Mouse (Mus musculus) megakaryocyte, embryonic 14.5 days (primary cell): ENCODE data around the gene B9d1. TPM values are rescaled to one million over a fixed set of nuclear protein-coding genes. Genes with fewer than 3 reads are reported as not detected.

ENCODE experiments used
- H3K27me3 ChIP-seq: replicated peaks from 2 replicates; pipeline ENCODE3; 2012; ENCODE audit warnings: inconsistent platforms
- H3K36me3 ChIP-seq: replicated peaks from 2 replicates; pipeline ENCODE3; 2012; ENCODE audit warnings: low read length, inconsistent platforms, mixed read lengths
- H3K4me1 ChIP-seq: 2 replicates; pipeline ENCODE4 v1.6.1; 2012; ENCODE audit warnings: inconsistent platforms
- H3K4me3 ChIP-seq: replicated peaks from 2 replicates; pipeline ENCODE3; 2012; ENCODE audit warnings: moderate library complexity, mild to moderate bottlenecking, inconsistent platforms
- H3K9me3 ChIP-seq: 2 replicates; pipeline ENCODE4 v1.6.1; 2012; ENCODE audit warnings: inconsistent platforms
- FLI1 ChIP-seq: IDR thresholded peaks from 2 replicates; pipeline ENCODE4 v1.6.1; 2012; ENCODE audit warnings: low read length, inconsistent platforms, mixed read lengths
- GATA1 ChIP-seq: IDR thresholded peaks from 3 replicates; pipeline ENCODE4 v1.6.1; 2012; ENCODE audit warnings: mixed read lengths, low read length, inconsistent platforms, borderline replicate concordance
- polyA plus RNA-seq: library from polyadenylated mRNA; stranded (reverse); fragments of >175 nt; gene quantifications from 2 replicates; pipeline ENCODE4 v1.2.3, GENCODE M21; 2012; ENCODE audit warnings: low replicate concordance; ENCODE audit not compliant: insufficient read depth

The B9d1 gene
- polyA plus RNA-seq, 1 experiment: 4.7 TPM

- no peaks in the 10 kb centered on the region for H3K9me3 ChIP-seq
- no peak for TF ChIP-seq GATA1
- no peaks in the 10 kb centered on the region for H3K36me3 ChIP-seq
- H3K4me1 ChIP-seq: no peaks in the 10 kb centered on the region
- H3K4me3 ChIP-seq: no peak overlapping the region
- peaks cover 73% of the 10 kb centered on the region for H3K27me3 ChIP-seq
Observed at GRCm38 (mm10) chr11:61481239-61482090, 23.5 kb upstream of the B9d1 start.

GRCm38 (mm10) chr11:61483226-61483845 lies 21.6 kb upstream of the B9d1 start:
- Histone ChIP-seq H3K9me3 (no peaks in the 10 kb centered on the region), H3K27me3 (peaks cover 72% of the 10 kb centered on the region), H3K4me1 (no peaks in the 10 kb centered on the region), H3K36me3 (peaks cover 8% of the 10 kb centered on the region), H3K4me3 (no peak overlapping the region)
- TF ChIP-seq FLI1: no peak
- TF ChIP-seq GATA1: no peak

- Histone ChIP-seq H3K27me3 (peaks cover 70% of the 10 kb centered on the region), H3K36me3 (peaks cover 17% of the 10 kb centered on the region), H3K4me3 (no peak overlapping the region), H3K4me1 (no peaks in the 10 kb centered on the region), H3K9me3 (no peaks in the 10 kb centered on the region)
- TF ChIP-seq GATA1 (no peak), FLI1 (no peak)
Observed at GRCm38 (mm10) chr11:61484256-61484612, 20.7 kb upstream of the B9d1 start.

DNA sequence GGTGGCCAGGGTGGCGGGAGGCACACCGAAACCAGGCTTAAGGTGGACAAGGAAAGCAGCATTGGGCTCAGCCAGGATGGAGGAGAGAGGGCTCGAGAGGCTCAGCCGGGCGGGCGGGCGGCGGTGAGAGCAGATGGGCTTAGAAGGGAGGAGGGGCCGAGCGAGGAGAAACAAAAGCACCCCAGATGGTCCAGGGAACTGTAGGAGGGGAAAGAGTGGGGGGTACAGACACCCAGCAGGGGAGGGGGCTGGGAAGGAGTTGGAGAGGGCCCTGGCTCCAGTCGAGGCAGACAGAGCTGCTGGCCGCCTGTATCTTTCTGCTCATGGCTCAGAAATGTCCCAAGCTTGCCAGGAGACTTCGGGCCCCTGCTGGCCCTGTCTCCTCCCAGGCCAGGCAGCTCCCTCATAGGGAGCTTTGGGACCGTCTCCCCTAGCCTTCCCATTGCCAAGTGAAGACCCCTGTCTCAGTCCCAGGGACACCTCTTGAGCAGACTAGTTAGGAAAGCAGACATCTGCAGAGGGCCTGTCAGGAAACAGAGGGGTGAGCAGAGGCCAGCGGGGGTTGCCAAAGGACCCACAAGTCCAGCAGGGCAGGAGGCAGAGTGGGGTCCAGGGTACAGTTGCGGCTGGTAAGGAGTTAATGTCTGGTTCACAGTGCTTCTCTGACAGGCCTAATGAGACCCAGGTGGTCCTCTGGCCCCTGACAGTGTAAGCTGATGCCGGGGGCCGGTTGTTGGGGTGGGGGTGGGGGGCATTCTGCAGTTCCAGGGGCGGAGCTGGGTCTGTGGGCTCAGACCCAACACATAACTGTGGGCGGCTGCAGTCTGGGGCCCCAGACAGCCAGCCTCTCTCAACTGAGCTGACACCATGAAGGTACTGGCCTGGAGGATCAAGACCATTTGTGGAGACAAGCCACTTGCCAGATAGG lies 20.1 kb upstream of the B9d1 start, which contains the start of gene Mfap4:
Mfap4 (plus strand) TSS at position 819 of the 928 bp plus-strand sequence.
- Histone ChIP-seq H3K36me3 (peaks cover 24% of the 10 kb centered on the region), H3K27me3 (peaks cover 67% of the 10 kb centered on the region), H3K9me3 (no peaks in the 10 kb centered on the region), H3K4me1 (no peaks in the 10 kb centered on the region), H3K4me3 (no peak within 1 kb of the TSS)
- no peak for TF ChIP-seq FLI1
- TF ChIP-seq GATA1: no peak

GRCm38 (mm10) chr11:61485541-61486457 lies 19.1 kb upstream of the B9d1 start:
- TF ChIP-seq FLI1: no peak
- TF ChIP-seq GATA1: no peak
- Histone ChIP-seq H3K27me3 (peaks cover 65% of the 10 kb centered on the region), H3K36me3 (peaks cover 33% of the 10 kb centered on the region), H3K4me1 (no peaks in the 10 kb centered on the region), H3K9me3 (no peaks in the 10 kb centered on the region), H3K4me3 (no peak overlapping the region)

DNA sequence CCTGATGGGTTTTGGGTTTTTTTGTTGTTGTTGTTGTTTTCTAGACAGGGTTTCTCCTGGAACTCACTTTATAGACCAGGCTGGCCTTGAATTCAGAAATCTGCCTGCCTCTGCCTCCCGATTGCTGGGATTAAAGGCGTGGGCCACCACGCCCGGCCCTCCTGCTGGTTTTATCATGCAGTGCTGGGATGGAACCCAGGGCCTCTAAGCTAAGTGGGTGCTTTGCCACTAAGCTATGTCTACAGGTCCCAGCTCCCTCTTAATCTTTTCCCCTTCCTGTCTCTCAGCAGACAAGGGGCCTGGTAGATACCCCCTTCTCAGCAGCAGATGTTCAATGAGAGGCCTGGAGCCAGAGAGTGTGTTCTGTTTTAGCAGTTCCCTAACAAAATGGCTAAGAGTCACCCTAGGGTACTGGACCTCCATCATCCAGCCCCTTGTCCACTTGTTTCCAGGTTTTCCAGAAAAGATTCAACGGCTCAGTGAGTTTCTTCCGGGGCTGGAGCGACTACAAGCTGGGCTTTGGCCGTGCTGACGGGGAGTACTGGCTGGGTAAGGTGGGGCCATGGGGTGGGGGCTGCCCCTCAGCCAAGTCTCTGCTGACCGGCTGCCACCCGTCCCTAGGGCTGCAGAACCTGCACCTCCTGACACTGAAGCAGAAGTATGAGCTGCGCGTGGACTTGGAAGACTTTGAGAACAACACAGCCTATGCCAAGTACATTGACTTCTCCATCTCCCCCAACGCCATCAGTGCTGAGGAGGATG lies 18.3 kb upstream of the B9d1 start:
- H3K9me3 ChIP-seq: no peaks in the 10 kb centered on the region
- H3K36me3 ChIP-seq: peaks cover 41% of the 10 kb centered on the region
- peaks cover 65% of the 10 kb centered on the region for H3K27me3 ChIP-seq
- no peaks in the 10 kb centered on the region for H3K4me1 ChIP-seq
- TF ChIP-seq GATA1 (no peak), FLI1 (no peak)
- H3K4me3 ChIP-seq: no peak overlapping the region

- Histone ChIP-seq H3K9me3 (no peaks in the 10 kb centered on the region), H3K36me3 (peaks cover 48% of the 10 kb centered on the region), H3K4me1 (no peaks in the 10 kb centered on the region), H3K27me3 (peaks cover 60% of the 10 kb centered on the region), H3K4me3 (no peak overlapping the region)
- TF ChIP-seq FLI1 (no peak), GATA1 (no peak)
Observed at GRCm38 (mm10) chr11:61487401-61487800, 17.5 kb upstream of the B9d1 start.

- no peak overlapping the region for H3K4me3 ChIP-seq
- peaks cover 63% of the 10 kb centered on the region for H3K27me3 ChIP-seq
- peaks cover 53% of the 10 kb centered on the region for H3K36me3 ChIP-seq
- TF ChIP-seq GATA1 (no peak), FLI1 (no peak)
- H3K4me1 ChIP-seq: peaks cover 5% of the 10 kb centered on the region
- H3K9me3 ChIP-seq: no peaks in the 10 kb centered on the region
Observed at GRCm38 (mm10) chr11:61487936-61488335, 17.0 kb upstream of the B9d1 start.
